Mouse (Mus musculus) embryonic fibroblast, embryonic 13.5 days (primary cell): ENCODE measurements around the gene Sgsm2. TPM values are rescaled to one million over a fixed set of nuclear protein-coding genes. Genes with fewer than 3 reads are reported as not detected.

ENCODE experiments used
- H3K27ac ChIP-seq: 2 replicates; pipeline ENCODE4 v1.5.1; 2012; ENCODE audit warnings: low read length, control low read depth, inconsistent platforms; ENCODE audit not compliant: insufficient read depth
- H3K4me1 ChIP-seq: 2 replicates; pipeline ENCODE4 v1.6.1; 2011; ENCODE audit warnings: low read length; ENCODE audit not compliant: control insufficient read depth, insufficient read depth
- H3K4me3 ChIP-seq: 2 replicates; pipeline ENCODE4 v1.5.1; 2011; ENCODE audit warnings: mild to moderate bottlenecking, control low read depth, low read length; ENCODE audit not compliant: insufficient read depth
- CTCF ChIP-seq: IDR thresholded peaks from 2 replicates; pipeline ENCODE4 v1.5.1; 2011; ENCODE audit warnings: mild to moderate bottlenecking, control low read depth, low read length, moderate library complexity, borderline replicate concordance; ENCODE audit not compliant: insufficient read depth
- POLR2A ChIP-seq: IDR thresholded peaks from 2 replicates; pipeline ENCODE4 v1.6.1; 2011; ENCODE audit warnings: low read depth, mild to moderate bottlenecking, control low read depth, low read length, moderate library complexity
- polyA plus RNA-seq: library from polyadenylated mRNA; stranded (reverse); fragments of >200 nt; gene quantifications from 2 replicates; pipeline ENCODE4 v1.2.4, GENCODE M21; 2011; ENCODE audit warnings: low read depth; ENCODE audit not compliant: missing spikeins, insufficient read length

The Sgsm2 gene
- polyA plus RNA-seq, 1 experiment: 11.4 TPM

GRCm38 (mm10) chr11:74894619-74895018, 2.2 kb downstream of the Sgsm2 start:
- Histone ChIP-seq H3K4me3 (no peak overlapping the region), H3K4me1 (no peaks in the 10 kb centered on the region; the same call in 1 of the 2 replicates), H3K27ac (no peak overlapping the region; the same call in 1 of the 2 replicates)
- no peak for TF ChIP-seq CTCF
- no peak for TF ChIP-seq POLR2A

GRCm38 (mm10) chr11:74883098-74883497, 13.8 kb downstream of the Sgsm2 start:
- Histone ChIP-seq H3K27ac (no peak overlapping the region), H3K4me3 (no peak overlapping the region)

GRCm38 (mm10) chr11:74881979-74882378, 14.9 kb downstream of the Sgsm2 start:
- H3K4me1 ChIP-seq: no peaks in the 10 kb centered on the region
- no peak overlapping the region for H3K4me3 ChIP-seq
- TF ChIP-seq POLR2A (no peak), CTCF (no peak)
- H3K27ac ChIP-seq: no peak overlapping the region

More at GRCm38 (mm10) chr11:74883098-74883497, 13.8 kb downstream of the Sgsm2 start:
- TF ChIP-seq CTCF: no peak
- TF ChIP-seq POLR2A: no peak
- no peaks in the 10 kb centered on the region for H3K4me1 ChIP-seq

GRCm38 (mm10) chr11:74880999-74881398, 15.9 kb downstream of the Sgsm2 start:
- 0 out of 2 replicates have a peak, but pooled peaks cover 4% of the 10 kb centered on the region for H3K4me1 ChIP-seq
- TF ChIP-seq POLR2A: no peak
- no peak for TF ChIP-seq CTCF
- no peak overlapping the region for H3K4me3 ChIP-seq
- 0 out of 2 replicates have a peak overlapping the region, but pooled peaks have one; percentile 5 for H3K27ac ChIP-seq

GRCm38 (mm10) chr11:74876801-74877200, 20.1 kb downstream of the Sgsm2 start:
- TF ChIP-seq POLR2A (no peak), CTCF (no peak)
- H3K4me3 ChIP-seq: no peak overlapping the region
- 0 out of 2 replicates have a peak, but pooled peaks cover 4% of the 10 kb centered on the region for H3K4me1 ChIP-seq
- no peak overlapping the region for H3K27ac ChIP-seq

GRCm38 (mm10) chr11:74874630-74875029, 22.2 kb downstream of the Sgsm2 start:
- TF ChIP-seq POLR2A: no peak
- TF ChIP-seq CTCF: no peak
- no peak overlapping the region for H3K27ac ChIP-seq
- peaks cover 8% of the 10 kb centered on the region for H3K4me1 ChIP-seq
- H3K4me3 ChIP-seq: no peak overlapping the region

GRCm38 (mm10) chr11:74870991-74871622, 25.8 kb downstream of the Sgsm2 start:
- Histone ChIP-seq H3K4me1 (peaks cover 4% of the 10 kb centered on the region), H3K4me3 (no peak overlapping the region), H3K27ac (no peak overlapping the region)
- no peak for TF ChIP-seq CTCF
- no peak for TF ChIP-seq POLR2A

GRCm38 (mm10) chr11:74870544-74870943, 26.3 kb downstream of the Sgsm2 start:
- peaks cover 4% of the 10 kb centered on the region for H3K4me1 ChIP-seq
- no peak for TF ChIP-seq POLR2A
- no peak for TF ChIP-seq CTCF
- no peak overlapping the region for H3K27ac ChIP-seq
- H3K4me3 ChIP-seq: no peak overlapping the region

GRCm38 (mm10) chr11:74869603-74870002, 27.3 kb downstream of the Sgsm2 start:
- H3K4me1 ChIP-seq: peaks cover 4% of the 10 kb centered on the region
- no peak overlapping the region for H3K27ac ChIP-seq
- H3K4me3 ChIP-seq: no peak overlapping the region
- TF ChIP-seq CTCF (no peak), POLR2A (no peak)

- no peak overlapping the region for H3K4me3 ChIP-seq
- H3K4me1 ChIP-seq: peaks cover 4% of the 10 kb centered on the region
- no peak overlapping the region for H3K27ac ChIP-seq
- TF ChIP-seq POLR2A: no peak
- TF ChIP-seq CTCF: no peak
Measured at GRCm38 (mm10) chr11:74868046-74868760, 28.7 kb downstream of the Sgsm2 start.
